Mouse (Mus musculus) cerebellum, adult 2 months (tissue): ENCODE measurements around the gene Khsrp. TPM values are rescaled to one million over a fixed set of nuclear protein-coding genes. Genes with fewer than 3 reads are reported as not detected.

Experiments
- DNase-seq, 2 experiments: peaks; one replicate each; pipeline ENCODE4 v3.0.0; 2021
- H3K27ac ChIP-seq: fragments of 200-500 bp; 2 replicates; pipeline ENCODE4 v1.5.1; 2012; ENCODE audit warnings: low read length, control low read depth, inconsistent platforms; ENCODE audit not compliant: insufficient read depth
- H3K27me3 ChIP-seq: fragments of 200-500 bp; 2 replicates; pipeline ENCODE4 v1.6.1; 2012; ENCODE audit warnings: inconsistent platforms, mild to moderate bottlenecking, low read length, moderate library complexity; ENCODE audit not compliant: control insufficient read depth, insufficient read depth
- H3K4me1 ChIP-seq: fragments of 200-500 bp; 2 replicates; pipeline ENCODE4 v1.6.1; 2011; ENCODE audit warnings: low read length; ENCODE audit not compliant: control insufficient read depth, insufficient read depth
- H3K4me3 ChIP-seq: fragments of 200-500 bp; replicated peaks from 2 replicates; pipeline ENCODE3; 2011; ENCODE audit warnings: mild to moderate bottlenecking, low read depth, low read length, control low read depth; ENCODE audit not compliant: insufficient read depth
- CTCF ChIP-seq: fragments of 200-500 bp; IDR thresholded peaks from 2 replicates; pipeline ENCODE4 v1.5.1; 2011; ENCODE audit warnings: low read depth, mild to moderate bottlenecking, control low read depth, low read length, moderate library complexity, borderline replicate concordance; ENCODE audit not compliant: insufficient read depth
- POLR2A ChIP-seq: fragments of 200-500 bp; IDR thresholded peaks from 2 replicates; pipeline ENCODE4 v1.6.1; 2011; ENCODE audit warnings: low read length, control low read depth, borderline replicate concordance; ENCODE audit not compliant: insufficient read depth
- WGBS: fragments of 180-500 bp; shearing (Covaris S2); methylation state at CpG from one replicate; pipeline ENCODE4 v1.1.7; 2018; 5-methylcytosine and 5-hydroxymethylcytosine counted together
- polyA plus RNA-seq: library from polyadenylated mRNA; depleted of rRNA; stranded (reverse); fragments of >200 nt; gene quantifications from 2 replicates; pipeline ENCODE4 v1.2.3, GENCODE M21; 2012

Gene Khsrp
- polyA plus RNA-seq, 1 experiment, result 67.7 TPM

DNA sequence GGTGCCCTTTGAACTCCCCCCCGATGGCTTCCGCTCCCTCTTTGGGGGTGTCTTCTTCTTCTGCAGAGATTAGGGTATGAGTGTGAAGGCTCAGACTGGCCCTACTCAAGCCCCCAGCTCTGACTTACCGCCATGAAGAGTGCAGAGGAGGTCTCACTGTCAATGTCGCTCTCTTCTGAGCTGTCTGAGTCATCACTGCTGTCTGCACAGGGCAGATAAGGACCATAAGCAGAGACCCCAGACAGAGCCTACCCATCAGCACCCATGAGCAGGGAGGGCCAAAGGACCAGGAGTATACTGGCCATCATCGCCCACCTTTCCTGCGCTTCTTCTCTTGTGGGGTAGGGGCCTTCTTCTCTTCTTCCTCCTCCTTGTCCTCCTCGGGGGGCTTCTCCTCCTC, 27.3 kb downstream of the Khsrp start:
- 98% methylated on average over 7 of the region's 7 CpGs for WGBS
- DNase-seq, result no peak
- TF ChIP-seq CTCF, result no peak
- TF ChIP-seq POLR2A, result no peak

DNA sequence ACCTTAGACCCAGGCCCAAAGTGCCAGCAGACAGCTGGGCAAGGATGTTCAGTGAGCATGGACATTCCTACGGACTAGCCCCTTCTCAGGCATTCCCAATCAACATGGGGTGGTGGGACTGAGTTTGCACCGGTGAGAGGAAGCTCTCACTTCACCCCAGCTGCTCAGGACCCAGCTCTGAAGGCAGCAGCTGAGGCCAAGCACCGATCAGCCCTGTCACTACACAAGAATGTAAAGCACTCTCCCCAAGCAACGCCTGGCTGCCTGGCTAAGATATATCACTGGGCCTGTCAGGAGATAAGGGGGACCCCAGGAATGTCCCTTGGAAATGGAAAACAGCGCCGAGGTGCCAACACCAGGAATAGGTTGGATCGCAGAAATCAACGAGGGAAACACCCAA, 30.1 kb downstream of the Khsrp start:
- Histone ChIP-seq H3K4me3 (no peak overlapping the region), H3K27me3 (no peaks in the 10 kb centered on the region), H3K27ac (no peak overlapping the region), H3K4me1 (no peaks in the 10 kb centered on the region)
- 70% methylated on average over 8 of the region's 8 CpGs for WGBS
- TF ChIP-seq POLR2A (no peak), CTCF (no peak)
- DNase-seq, result no peak

More for the DNA sequence above, 27.3 kb downstream of the Khsrp start:
- Histone ChIP-seq H3K4me1 (no peaks in the 10 kb centered on the region), H3K27me3 (no peaks in the 10 kb centered on the region), H3K4me3 (no peak overlapping the region), H3K27ac (no peak overlapping the region)

GRCm38 (mm10) chr17:56999968-57000609, 31.2 kb downstream of the Khsrp start, which contains the start of gene Pspn:
Gene Pspn, minus strand, starts transcription at chr17:57000018.
- 57% methylated on average over 9 of the region's 9 CpGs for WGBS
- H3K27me3 ChIP-seq, result no peaks in the 10 kb centered on the region
- no peak within 1 kb of the TSS for H3K27ac ChIP-seq
- H3K4me1 ChIP-seq, result no peaks in the 10 kb centered on the region
- TF ChIP-seq POLR2A (no peak), CTCF (no peak)
- no peak within 1 kb of the TSS for H3K4me3 ChIP-seq
- no peak for DNase-seq

GRCm38 (mm10) chr17:56999414-56999813, 31.9 kb downstream of the Khsrp start:
- WGBS, result 87% methylated on average over 9 of the region's 9 CpGs
- TF ChIP-seq POLR2A, result no peak
- TF ChIP-seq CTCF, result no peak
- DNase-seq, result no peak
- no peaks in the 10 kb centered on the region for H3K27me3 ChIP-seq
- no peak overlapping the region for H3K27ac ChIP-seq
- no peaks in the 10 kb centered on the region for H3K4me1 ChIP-seq
- no peak overlapping the region for H3K4me3 ChIP-seq

GRCm38 (mm10) chr17:56997029-56997667, 34.2 kb downstream of the Khsrp start, which contains the start of gene Alkbh7:
Gene Alkbh7, plus strand, starts transcription at chr17:56997339.
- WGBS, result under 1% methylated on average over 38 of the region's 38 CpGs
- H3K4me3 ChIP-seq, result peak within 1 kb of the TSS; percentile 78
- H3K27me3 ChIP-seq, result no peaks in the 10 kb centered on the region
- peak within 1 kb of the TSS; percentile 40; the same call in 1 of the 2 replicates for H3K27ac ChIP-seq
- peak; percentile 93 to 96 for DNase-seq
- H3K4me1 ChIP-seq, result no peaks in the 10 kb centered on the region
- TF ChIP-seq CTCF (peak; percentile 79), POLR2A (peak; percentile 80)

DNA sequence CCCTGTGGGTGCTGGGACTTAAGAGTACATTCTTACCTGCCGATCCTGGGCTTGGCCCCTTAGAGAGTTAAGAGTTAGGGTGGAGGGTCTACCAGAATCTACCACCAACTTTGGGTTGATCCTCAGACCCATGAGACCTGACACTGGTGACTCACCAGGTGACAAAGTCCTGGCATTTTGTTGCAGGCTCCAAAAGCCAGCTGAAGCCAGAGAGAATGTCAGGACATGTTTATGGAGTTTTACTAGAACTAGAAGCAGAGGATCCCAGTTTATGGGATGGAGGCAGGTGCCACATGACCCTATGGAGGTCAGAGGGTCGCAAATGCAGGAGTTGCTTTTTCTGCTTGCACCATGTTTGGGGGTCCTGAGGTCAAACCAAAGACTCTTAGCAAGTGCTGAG, 34.8 kb downstream of the Khsrp start:
- TF ChIP-seq POLR2A (no peak), CTCF (no peak)
- 71% methylated on average over 2 of the region's 2 CpGs for WGBS
- no peak overlapping the region for H3K4me3 ChIP-seq
- peak overlapping the region; percentile 24; the same call in 1 of the 2 replicates for H3K27ac ChIP-seq
- peak in 1 of 2 experiments; percentile 20 for DNase-seq
- no peaks in the 10 kb centered on the region for H3K4me1 ChIP-seq
- H3K27me3 ChIP-seq, result no peaks in the 10 kb centered on the region

GRCm38 (mm10) chr17:56995046-56995445, 36.3 kb downstream of the Khsrp start:
- TF ChIP-seq POLR2A (no peak), CTCF (no peak)
- 84% methylated on average over 8 of the region's 8 CpGs for WGBS
- peaks cover 5% of the 10 kb centered on the region; the same call in 1 of the 2 replicates for H3K4me1 ChIP-seq
- peak in 1 of 2 experiments; percentile 6 for DNase-seq
- H3K27ac ChIP-seq, result no peak overlapping the region
- H3K27me3 ChIP-seq, result no peaks in the 10 kb centered on the region
- H3K4me3 ChIP-seq, result no peak overlapping the region
